Mouse (Mus musculus) myocyte (in vitro differentiated cells): ENCODE measurements at regions not wholly inside any gene's neighbourhood (a gene's known extent, or its start where the extent isn't known, plus 50 kb on each side); places are given as distances from the start of the nearest gene placed in this dataset.

ENCODE experiments used
- H3K27me3 ChIP-seq: one replicate; pipeline ENCODE4 v1.6.1; 2011; ENCODE audit not compliant: control insufficient read depth, insufficient read depth, insufficient read length
- H3K36me3 ChIP-seq: one replicate; pipeline ENCODE4 v1.6.1; 2011; ENCODE audit not compliant: control insufficient read depth, insufficient read depth
- H3K4me2 ChIP-seq: one replicate; pipeline ENCODE4 v1.6.1; 2011; ENCODE audit warnings: low read depth, control low read depth
- H3K4me3 ChIP-seq: one replicate; pipeline ENCODE4 v1.5.1; 2011; ENCODE audit warnings: mild to moderate bottlenecking, control low read depth, moderate library complexity
- H3K79me2 ChIP-seq: one replicate; pipeline ENCODE4 v1.6.1; 2011; ENCODE audit not compliant: control insufficient read depth, insufficient read depth
- H3ac ChIP-seq: one replicate; pipeline ENCODE4 v1.6.1; 2011; ENCODE audit not compliant: control insufficient read depth, insufficient read length
- CEBPB ChIP-seq: IDR thresholded peaks from 2 replicates; pipeline ENCODE4 v1.6.1; 2011; ENCODE audit warnings: mild to moderate bottlenecking, moderate library complexity; ENCODE audit not compliant: poor library complexity, insufficient read depth, severe bottlenecking
- E2F4 ChIP-seq: IDR thresholded peaks from one replicate; pipeline ENCODE4 v1.6.1; 2011; ENCODE audit warnings: mild to moderate bottlenecking, control low read depth, moderate library complexity; ENCODE audit not compliant: insufficient read depth
- MAX ChIP-seq: IDR thresholded peaks from one replicate; pipeline ENCODE4 v1.6.1; 2011; ENCODE audit warnings: low read depth, mild to moderate bottlenecking, control low read depth
- MYOD1 ChIP-seq, 3 experiments: IDR thresholded peaks; one replicate each; pipeline ENCODE4 v1.6.1; 2011; ENCODE audit warnings: control low read depth in 2 of 3, low read depth in 2 of 3, mild to moderate bottlenecking in 2 of 3, moderate library complexity in 1 of 3; ENCODE audit not compliant: insufficient read length in 2 of 3, control insufficient read depth in 1 of 3
- MYOG ChIP-seq, 3 experiments: IDR thresholded peaks; one replicate each; pipeline ENCODE4 v1.6.1; 2011; ENCODE audit warnings: control low read depth in 2 of 3, low read depth in 2 of 3, mild to moderate bottlenecking in 2 of 3; ENCODE audit not compliant: insufficient read length in 2 of 3, control insufficient read depth in 1 of 3, insufficient read depth in 1 of 3
- POLR2A ChIP-seq: IDR thresholded peaks from one replicate; pipeline ENCODE4 v1.6.1; 2011; ENCODE audit warnings: low read depth, mild to moderate bottlenecking, control low read depth, moderate library complexity; ENCODE audit not compliant: insufficient read length
- POLR2AphosphoS2 ChIP-seq: IDR thresholded peaks from one replicate; pipeline ENCODE4 v1.6.1; 2011; ENCODE audit warnings: low read depth, control low read depth; ENCODE audit not compliant: insufficient read length
- REST ChIP-seq: IDR thresholded peaks from one replicate; pipeline ENCODE4 v1.6.1; 2011; ENCODE audit warnings: mild to moderate bottlenecking, control low read depth, moderate library complexity; ENCODE audit not compliant: insufficient read depth, insufficient read length
- SRF ChIP-seq: IDR thresholded peaks from one replicate; pipeline ENCODE4 v1.6.1; 2011; ENCODE audit warnings: low read depth; ENCODE audit not compliant: control insufficient read depth, insufficient read length
- TCF12 ChIP-seq: IDR thresholded peaks from one replicate; pipeline ENCODE4 v1.6.1; 2011; ENCODE audit warnings: mild to moderate bottlenecking, control low read depth; ENCODE audit not compliant: poor library complexity, insufficient read depth, severe bottlenecking
- TCF3 ChIP-seq: IDR thresholded peaks from one replicate; pipeline ENCODE4 v1.6.1; 2011; ENCODE audit warnings: low read depth, control low read depth; ENCODE audit not compliant: insufficient read length
- USF1 ChIP-seq: IDR thresholded peaks from one replicate; pipeline ENCODE4 v1.6.1; 2011; ENCODE audit warnings: low read depth, mild to moderate bottlenecking, control low read depth, moderate library complexity

GRCm38 (mm10) chr5:100982573-100982936 lies 137.0 kb downstream of the Gpat3 start:
- Histone ChIP-seq H3K27me3 (no peaks in the 10 kb centered on the region), H3K36me3 (no peaks in the 10 kb centered on the region)

GRCm38 (mm10) chr5:100981849-100982572 lies 136.5 kb downstream of the Gpat3 start:
- Histone ChIP-seq H3ac (no peak overlapping the region), H3K79me2 (no peaks in the 10 kb centered on the region), H3K4me2 (no peak overlapping the region), H3K4me3 (no peak overlapping the region), H3K36me3 (no peaks in the 10 kb centered on the region), H3K27me3 (no peaks in the 10 kb centered on the region)
- no peak for TF ChIP-seq TCF12
- TF ChIP-seq POLR2A, result no peak
- no peak for TF ChIP-seq MYOG (IDR thresholded peaks at IDR 0.05; ENCODE audit: control insufficient read depth in 1 of 3, insufficient read depth in 1 of 3, insufficient read length in 2 of 3, low read depth in 2 of 3)
- no peak for TF ChIP-seq REST
- TF ChIP-seq SRF, result no peak
- TF ChIP-seq POLR2AphosphoS2, result no peak
- TF ChIP-seq E2F4, result no peak
- no peak for TF ChIP-seq CEBPB
- no peak for TF ChIP-seq USF1
- no peak for TF ChIP-seq TCF3
- no peak for TF ChIP-seq MYOD1 (IDR thresholded peaks at IDR 0.05; ENCODE audit: control insufficient read depth in 1 of 3, insufficient read length in 2 of 3, low read depth in 2 of 3)
- no peak for TF ChIP-seq MAX

More at GRCm38 (mm10) chr5:100982573-100982936, 137.0 kb downstream of the Gpat3 start:
- H3K4me2 ChIP-seq, result no peak overlapping the region
- H3K4me3 ChIP-seq, result no peak overlapping the region
- TF ChIP-seq CEBPB (no peak), REST (no peak), MYOG (IDR thresholded peaks at IDR 0.05; ENCODE audit: control insufficient read depth in 1 of 3, insufficient read depth in 1 of 3, insufficient read length in 2 of 3, low read depth in 2 of 3) (no peak), SRF (no peak), MAX (no peak), MYOD1 (IDR thresholded peaks at IDR 0.05; ENCODE audit: control insufficient read depth in 1 of 3, insufficient read length in 2 of 3, low read depth in 2 of 3) (no peak)
- H3K79me2 ChIP-seq, result no peaks in the 10 kb centered on the region
- H3ac ChIP-seq, result no peak overlapping the region

- Histone ChIP-seq H3K27me3 (no peaks in the 10 kb centered on the region), H3K4me2 (no peak overlapping the region), H3K36me3 (no peaks in the 10 kb centered on the region), H3K79me2 (no peaks in the 10 kb centered on the region), H3ac (no peak overlapping the region), H3K4me3 (no peak overlapping the region)
- TF ChIP-seq CEBPB, result no peak
- no peak for TF ChIP-seq E2F4
These were observed 131.2 kb downstream of the Gpat3 start for GRCm38 (mm10) chr5:100976736-100977135.

DNA sequence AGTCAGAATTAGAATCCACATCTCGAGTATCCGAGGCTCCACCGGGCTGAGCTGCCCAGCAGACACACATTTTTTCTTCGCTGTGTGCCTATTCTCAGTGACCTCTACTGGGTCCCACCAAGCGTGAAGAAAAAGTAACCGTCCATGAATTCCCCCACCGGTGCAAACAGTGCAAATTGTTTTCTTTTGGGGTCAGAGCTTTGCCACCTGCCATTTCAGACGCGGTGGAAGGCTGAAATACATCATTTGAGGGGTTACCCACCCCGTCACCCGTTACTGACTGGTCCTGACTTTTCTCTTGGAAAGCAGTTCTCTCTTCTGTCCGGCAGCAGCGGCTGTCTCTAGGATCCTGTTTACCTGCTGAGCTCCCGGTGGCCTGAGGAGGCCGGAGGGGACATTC lies 105.7 kb downstream of the Gpat3 start:
- Histone ChIP-seq H3K36me3 (no peaks in the 10 kb centered on the region), H3K4me2 (no peak overlapping the region), H3K79me2 (no peaks in the 10 kb centered on the region), H3K4me3 (no peak overlapping the region), H3K27me3 (peaks cover 32% of the 10 kb centered on the region), H3ac (no peak overlapping the region)
- TF ChIP-seq POLR2AphosphoS2 (no peak), TCF3 (no peak), TCF12 (no peak), SRF (no peak), REST (no peak), CEBPB (no peak)
